In the genomic region with DNA sequence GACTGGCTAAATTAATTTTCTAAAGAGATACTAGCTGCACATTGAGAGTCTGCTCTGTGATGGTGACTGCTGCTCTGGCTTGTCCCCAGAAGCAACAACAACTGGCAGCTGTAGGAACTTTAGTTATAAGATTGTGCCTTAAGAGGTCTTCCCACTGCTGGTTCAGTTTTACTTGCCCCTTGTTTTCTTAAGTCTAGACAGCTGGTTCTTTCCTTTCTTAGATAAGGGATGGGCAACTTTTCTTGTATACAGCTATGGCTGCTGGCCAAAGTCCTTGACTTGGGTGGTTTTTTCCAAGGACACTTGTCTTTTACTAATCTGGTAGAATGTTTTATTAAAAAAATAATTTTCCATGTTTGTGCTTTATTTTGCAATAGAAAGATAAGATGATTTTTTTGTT, we compare ENCODE assay signal across 20 mouse cellular contexts.
DNase-seq lines count a peak whose midpoint lies in the region; ATAC-seq and TF ChIP-seq lines count a peak whose summit lies in the region.
"Had no signal": no experiment of that assay in that cellular context is flagged by ENCODE, and none has a peak within 500 bp of the region (broad histone marks: within the 10 kb centered on the region; RNA-seq: fewer than 3 reads in every experiment).

No protein-coding gene starts in this region.

- no peak overlapping the region for H3K4me3 ChIP-seq in heart, embryonic 11.5 days (ENCODE audit: low read depth, low read length)
- H3K4me3 ChIP-seq in liver, postnatal 0 days (ENCODE audit: low read depth, low read length), result no peak overlapping the region
- H3K4me3 ChIP-seq: embryonic facial prominence, embryonic 12.5 days; erythroblast, embryonic 14.5 days; forebrain, embryonic 13.5 days; heart, embryonic 13.5 days; neural tube, embryonic 13.5 days had no signal

- no peaks in the 10 kb centered on the region for H3K27me3 ChIP-seq in heart, embryonic 11.5 days (ENCODE audit: control insufficient read depth, insufficient read depth, low read length)
- H3K27me3 ChIP-seq in liver, postnatal 0 days (ENCODE audit: insufficient read depth, low read length), result no peaks in the 10 kb centered on the region
- H3K27me3 ChIP-seq: embryonic facial prominence, embryonic 12.5 days; forebrain, embryonic 13.5 days; heart, embryonic 13.5 days; neural tube, embryonic 13.5 days had no signal

- no peaks in the 10 kb centered on the region for H3K36me3 ChIP-seq in heart, embryonic 11.5 days (ENCODE audit: control insufficient read depth, insufficient read depth, low read length)
- no peaks in the 10 kb centered on the region for H3K36me3 ChIP-seq in liver, postnatal 0 days (replicated peaks; ENCODE audit: insufficient read depth, low read length)
- H3K36me3 ChIP-seq: embryonic facial prominence, embryonic 12.5 days; heart, embryonic 13.5 days; neural tube, embryonic 13.5 days had no signal

- no peak overlapping the region for H3K4me2 ChIP-seq in heart, embryonic 11.5 days
- H3K4me2 ChIP-seq in liver, postnatal 0 days (ENCODE audit: low read depth, low read length), result no peak overlapping the region
- H3K4me2 ChIP-seq: embryonic facial prominence, embryonic 12.5 days; forebrain, embryonic 13.5 days; heart, embryonic 13.5 days; neural tube, embryonic 13.5 days had no signal

- no peaks in the 10 kb centered on the region for H3K4me1 ChIP-seq in heart, embryonic 11.5 days (ENCODE audit: control insufficient read depth, insufficient read depth, low read length)
- H3K4me1 ChIP-seq in liver, postnatal 0 days (ENCODE audit: insufficient read depth), result no peaks in the 10 kb centered on the region
- H3K4me1 ChIP-seq: embryonic facial prominence, embryonic 12.5 days; forebrain, embryonic 13.5 days; heart, embryonic 13.5 days; neural tube, embryonic 13.5 days had no signal

- TF ChIP-seq CTCF in liver, postnatal 0 days (IDR thresholded peaks at IDR 0.05; ENCODE audit: low read depth), result no peak

- intact Hi-C loops in heart, postnatal 36 days (cut with DNase I), result no loop called here

- no peak for ATAC-seq in heart, embryonic 11.5 days (replicated peaks; ENCODE audit: insufficient number of reproducible peaks, low FRiP score, low TSS enrichment)
- ATAC-seq in liver, postnatal 0 days, result no peak
- ATAC-seq: forebrain, embryonic 13.5 days had no signal

- no peak overlapping the region for H3K9ac ChIP-seq in heart, embryonic 11.5 days (ENCODE audit: low read depth, low read length)
- no peak overlapping the region for H3K9ac ChIP-seq in liver, postnatal 0 days (replicated peaks)
- H3K9ac ChIP-seq: embryonic facial prominence, embryonic 12.5 days; forebrain, embryonic 13.5 days; heart, embryonic 13.5 days; liver, embryonic 14.5 days; neural tube, embryonic 13.5 days had no signal

- DNase-seq in heart, adult 9 months (ENCODE audit: low spot score in 2 of 2), result peak; percentile 14 to 26
- peak; percentile 76 for DNase-seq in adrenal gland, postnatal 10 days
- DNase-seq in heart, postnatal 36 days, result peak; percentile 5 to 26
- DNase-seq in right cerebral cortex, adult 2 months (ENCODE audit: low spot score in 2 of 2), result no peak
- no peak for DNase-seq in layer of hippocampus, adult 18-20 months (ENCODE audit: low spot score in 2 of 2)
- DNase-seq in liver, postnatal 0 days, result no peak
- DNase-seq: cerebellum, adult 9-11 months; gastrocnemius, postnatal 14 days; kidney, adult 11 months; lung, postnatal 10 days; midbrain, embryonic 14.5 days; thymus, postnatal 25 days had no signal

- H3K27ac ChIP-seq in heart, embryonic 11.5 days (ENCODE audit: low read depth, low read length), result no peak overlapping the region
- H3K27ac ChIP-seq in liver, postnatal 0 days (ENCODE audit: low read depth), result no peak overlapping the region
- H3K27ac ChIP-seq: embryonic facial prominence, embryonic 12.5 days; forebrain, embryonic 13.5 days; heart, embryonic 13.5 days; kidney, postnatal 0 days; liver, embryonic 14.5 days; neural tube, embryonic 13.5 days had no signal

- no peak for TF ChIP-seq EP300 in liver, postnatal 0 days (IDR thresholded peaks at IDR 0.05; ENCODE audit: low read depth)

- H3K9me3 ChIP-seq in heart, embryonic 11.5 days (replicated peaks; ENCODE audit: control insufficient read depth, low read length), result no peaks in the 10 kb centered on the region
- no peaks in the 10 kb centered on the region for H3K9me3 ChIP-seq in liver, postnatal 0 days (ENCODE audit: low read length)
- H3K9me3 ChIP-seq: embryonic facial prominence, embryonic 12.5 days; forebrain, embryonic 13.5 days; neural tube, embryonic 13.5 days had no signal

Comparison
In these comparisons a context has a peak if more than half of its experiments do, and no peak if none do; other contexts are left out.
1. DNase-seq: peak in heart, adult 9 months (2 of 2), adrenal gland, postnatal 10 days (single experiment) and heart, postnatal 36 days (2 of 2); none in right cerebral cortex, adult 2 months (0 of 2), layer of hippocampus, adult 18-20 months (0 of 2) and liver, postnatal 0 days (single experiment).